Mouse (Mus musculus): Measurements from ENCODE around the gene Zfp819. TPM values are rescaled to one million over a fixed set of nuclear protein-coding genes. Genes with fewer than 3 reads are reported as not detected.

Zfp819 gene
- polyA plus RNA-seq (2015; fragmentation: Nextera tagmentation; extraction: Ambion mirVana): 0.29 and 0.32 TPM in 2 replicates

DNA sequence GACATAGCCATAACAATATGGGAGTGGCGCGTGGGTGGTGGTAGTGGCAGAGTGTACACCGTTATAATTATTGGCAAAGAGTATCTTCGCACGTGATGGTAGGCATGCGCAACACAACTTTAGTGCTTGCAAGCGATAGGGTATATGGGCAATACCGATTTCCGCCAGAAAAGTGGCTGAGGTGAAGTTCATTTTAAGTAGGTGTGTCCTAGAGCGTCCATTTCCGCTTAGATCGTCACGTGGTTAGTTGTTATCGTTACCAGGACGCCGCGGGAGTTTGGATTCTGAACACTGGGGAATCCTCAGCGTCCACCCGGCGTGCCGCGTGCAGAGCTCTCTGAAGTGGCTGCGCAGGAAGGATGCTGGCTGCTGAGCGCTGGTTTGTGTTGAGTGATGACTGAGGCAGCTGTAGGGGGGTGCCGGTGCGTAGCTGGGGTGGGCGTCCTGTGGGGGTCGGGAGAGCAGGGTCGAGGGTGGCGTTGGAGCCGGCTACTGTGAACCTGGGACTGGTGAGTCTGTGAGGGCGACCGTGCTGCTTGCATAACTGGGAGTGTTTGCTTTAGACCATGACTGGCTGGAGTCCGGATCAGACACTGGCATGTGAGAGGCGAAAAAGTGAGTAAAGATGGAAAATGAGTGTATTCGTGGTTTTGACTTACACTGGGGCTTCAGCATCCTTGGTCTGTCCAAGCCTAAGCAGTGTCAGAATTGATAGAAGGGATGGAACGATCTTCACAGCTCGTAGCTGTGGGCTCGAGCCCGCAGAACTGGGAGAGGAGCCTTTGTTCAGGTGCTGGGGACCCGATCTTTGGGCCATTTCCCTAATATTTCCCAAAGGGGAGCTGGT is at the start of gene Zfp819:
TSS of gene Zfp819 (plus strand) at position 274 of the 847 bp plus-strand sequence.
- peak within 1 kb of the TSS; percentile 63 for H3K4me2 ChIP-seq
- H3K4me1 ChIP-seq (replicated peaks): peaks cover 11% of the 10 kb centered on the region; the same call in 1 of the 2 replicates
- no peaks in the 10 kb centered on the region for H3K36me3 ChIP-seq
- H3K27me3 ChIP-seq: no peaks in the 10 kb centered on the region
- ATAC-seq (ENCODE audit: low read depth): peak; percentile 84
- peak within 1 kb of the TSS; percentile 35 for H3K4me3 ChIP-seq
- no peak within 1 kb of the TSS for H3K27ac ChIP-seq (replicated peaks)
- 18% methylated on average over 41 of the region's 41 CpGs for WGBS
- H3K9me3 ChIP-seq: no peaks in the 10 kb centered on the region
- peak within 1 kb of the TSS; percentile 58 for H3K9ac ChIP-seq

DNA sequence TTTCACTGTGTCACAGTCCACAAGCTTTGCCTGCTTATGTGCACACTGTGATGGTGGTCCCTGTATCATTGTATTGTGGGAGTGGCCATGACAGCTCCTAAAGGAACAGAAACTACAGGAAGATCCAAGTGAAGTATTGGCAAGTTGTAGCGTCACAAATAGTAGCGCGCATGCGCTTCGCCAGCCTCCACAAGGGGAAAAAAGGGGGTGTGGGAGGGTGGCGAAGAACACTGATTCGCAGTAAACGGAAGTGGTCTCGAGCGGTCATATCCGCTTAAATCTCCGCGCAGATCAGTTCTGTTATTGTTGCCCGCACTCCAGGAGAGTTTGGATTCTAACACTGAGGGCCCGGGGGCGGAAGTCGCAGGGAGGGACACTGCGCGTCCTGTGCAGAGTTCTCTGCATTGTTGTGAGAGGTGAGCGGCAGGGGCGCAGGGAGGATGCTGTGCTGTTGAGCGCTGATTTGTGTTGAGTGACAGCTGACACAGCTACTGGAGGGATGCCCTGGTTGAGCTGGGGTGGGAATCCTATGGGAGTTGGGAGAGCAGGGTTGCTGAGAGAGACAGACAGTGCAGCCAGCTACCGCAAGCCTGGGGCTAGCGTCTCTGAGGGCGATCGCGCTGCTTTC is 44.8 kb upstream of the Zfp819 start, which contains the start of gene Zfp658:
TSS of gene Zfp658 (plus strand) at position 251 of the 628 bp plus-strand sequence.
- Histone ChIP-seq H3K4me1 (replicated peaks) (peaks cover 22% of the 10 kb centered on the region), H3K4me2 (peak within 1 kb of the TSS; percentile 90), H3K36me3 (peaks cover 25% of the 10 kb centered on the region), H3K9ac (peak within 1 kb of the TSS; percentile 84), H3K4me3 (peak within 1 kb of the TSS; percentile 73), H3K27ac (replicated peaks) (peak within 1 kb of the TSS; percentile 86), H3K27me3 (no peaks in the 10 kb centered on the region), H3K9me3 (no peaks in the 10 kb centered on the region)
- ATAC-seq (ENCODE audit: low read depth): peak; percentile 93
- WGBS: under 1% methylated on average over 27 of the region's 27 CpGs

DNA sequence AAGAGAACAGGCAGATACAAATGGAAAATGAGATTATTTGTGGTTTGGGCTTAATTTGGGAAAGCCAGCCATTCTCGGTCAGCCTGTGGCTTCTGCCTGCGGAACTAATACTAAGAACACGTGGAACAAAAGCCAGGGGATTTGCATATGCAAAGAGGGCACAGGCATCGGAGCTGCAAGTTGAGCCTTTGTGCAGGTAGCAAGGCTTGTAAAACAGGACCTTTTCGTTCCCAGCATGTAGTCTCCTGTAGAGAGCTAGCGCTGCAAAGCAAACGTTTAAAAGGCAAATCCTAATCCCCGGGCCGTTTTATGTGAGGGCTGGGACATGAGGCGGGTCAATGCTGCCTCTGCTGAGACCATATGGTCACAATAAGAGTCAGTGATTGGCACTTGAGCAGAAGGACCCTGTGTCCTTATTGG is 44.3 kb upstream of the Zfp819 start:
- Histone ChIP-seq H3K4me2 (peak overlapping the region; percentile 90), H3K4me3 (peak overlapping the region; percentile 73), H3K4me1 (replicated peaks) (peaks cover 22% of the 10 kb centered on the region), H3K27me3 (no peaks in the 10 kb centered on the region), H3K9me3 (no peaks in the 10 kb centered on the region), H3K9ac (peak overlapping the region; percentile 84), H3K27ac (replicated peaks) (peak overlapping the region; percentile 86), H3K36me3 (peaks cover 30% of the 10 kb centered on the region)
- ATAC-seq (ENCODE audit: low read depth): peak; percentile 32
- under 1% methylated on average over 10 of the region's 10 CpGs for WGBS

DNA sequence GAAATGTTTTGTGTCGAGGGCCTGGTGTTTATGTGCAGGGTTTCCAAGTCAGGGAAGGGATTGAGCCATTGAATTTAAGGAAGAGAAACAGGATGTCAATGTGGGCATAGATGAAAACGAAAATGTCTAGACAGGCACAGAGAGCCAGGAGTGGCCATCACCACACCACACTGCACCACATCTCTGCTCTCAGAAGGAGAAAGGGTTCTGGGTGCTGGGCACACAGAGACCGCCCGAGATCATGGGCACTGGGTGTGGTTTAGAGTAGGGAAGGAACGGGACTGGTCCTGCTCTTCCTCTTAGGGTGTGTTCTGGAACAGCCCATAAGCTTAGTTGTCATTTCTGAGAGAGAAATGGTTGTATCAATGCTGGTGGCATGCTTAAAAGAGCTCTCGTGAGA is 43.7 kb upstream of the Zfp819 start:
- 65% methylated on average over 6 of the region's 6 CpGs for WGBS
- peak overlapping the region; percentile 84 for H3K9ac ChIP-seq
- H3K4me2 ChIP-seq: peak overlapping the region; percentile 90
- H3K4me3 ChIP-seq: peak overlapping the region; percentile 73
- no peaks in the 10 kb centered on the region for H3K9me3 ChIP-seq
- H3K36me3 ChIP-seq: peaks cover 36% of the 10 kb centered on the region
- H3K4me1 ChIP-seq (replicated peaks): peaks cover 22% of the 10 kb centered on the region
- no peak for ATAC-seq (ENCODE audit: low read depth)
- no peaks in the 10 kb centered on the region for H3K27me3 ChIP-seq
- H3K27ac ChIP-seq (replicated peaks): no peak overlapping the region

DNA sequence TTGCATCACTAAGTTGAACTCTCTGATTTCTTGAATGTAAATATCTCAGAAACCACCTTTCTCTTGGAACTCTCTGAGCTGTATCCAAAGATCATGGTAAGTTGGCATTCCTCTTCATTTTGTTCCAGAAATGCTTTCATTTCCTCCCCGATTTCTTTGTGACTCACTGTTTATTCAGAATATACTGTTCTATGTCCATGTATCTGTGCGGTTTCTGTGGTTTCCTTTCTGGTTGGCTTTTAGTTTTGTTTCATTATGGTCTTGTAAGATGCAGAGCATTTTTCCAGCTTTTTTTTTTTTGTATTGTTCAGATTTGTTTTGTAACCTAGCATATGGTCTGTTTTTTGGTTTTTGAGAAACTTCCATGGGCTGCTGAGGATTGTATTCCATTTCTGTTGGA is 35.8 kb upstream of the Zfp819 start:
- peaks cover 95% of the 10 kb centered on the region for H3K36me3 ChIP-seq
- no peak for ATAC-seq (ENCODE audit: low read depth)
- WGBS: 95% methylated on average over 2 of the region's 2 CpGs

DNA sequence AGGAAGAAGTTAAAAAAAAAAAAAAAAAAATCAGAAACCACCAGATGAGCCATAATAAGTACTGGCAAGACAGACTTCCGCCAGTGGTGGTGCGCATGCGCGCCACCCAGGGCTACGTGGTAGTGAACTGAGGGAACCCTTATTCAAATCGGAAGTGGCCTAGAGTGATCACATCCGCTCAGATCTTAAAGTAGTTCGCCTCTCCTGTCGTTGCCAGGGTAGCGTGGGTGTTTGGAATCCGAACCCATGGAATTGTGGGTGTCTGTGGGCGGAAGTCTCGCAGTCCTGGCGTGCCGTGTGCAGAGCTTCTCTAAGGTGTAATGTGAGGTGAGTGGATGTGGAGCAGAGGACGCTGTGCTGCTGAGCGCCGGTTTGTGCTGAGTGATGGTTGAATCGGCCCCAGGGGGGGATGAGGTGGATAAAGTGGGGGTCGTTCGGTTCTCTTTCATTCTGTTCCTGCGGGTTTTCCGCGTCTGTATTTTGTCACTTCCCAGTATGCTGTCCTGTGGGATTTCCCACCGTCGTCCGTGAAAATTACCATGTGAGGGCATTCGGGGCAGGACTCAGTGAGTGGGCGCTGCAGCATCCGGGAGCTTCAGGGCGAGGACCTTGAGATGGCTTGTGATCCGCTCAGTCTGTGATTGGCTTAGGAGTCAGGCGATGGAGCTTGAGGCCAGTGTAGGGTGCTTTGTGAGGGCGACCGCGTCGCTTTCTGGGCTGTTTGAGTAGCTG is 27.4 kb upstream of the Zfp819 start, which contains the start of gene Zfp719:
TSS of gene Zfp719 (plus strand) at position 171 of the 732 bp plus-strand sequence.
- H3K4me3 ChIP-seq: peak within 1 kb of the TSS; percentile 75
- peak; percentile 99 for ATAC-seq (ENCODE audit: low read depth)

More for the DNA sequence above, 35.8 kb upstream of the Zfp819 start:
- Histone ChIP-seq H3K27me3 (no peaks in the 10 kb centered on the region), H3K9ac (no peak overlapping the region), H3K4me2 (no peak overlapping the region), H3K9me3 (no peaks in the 10 kb centered on the region), H3K4me1 (replicated peaks) (no peaks in the 10 kb centered on the region), H3K27ac (replicated peaks) (no peak overlapping the region), H3K4me3 (no peak overlapping the region)

DNA sequence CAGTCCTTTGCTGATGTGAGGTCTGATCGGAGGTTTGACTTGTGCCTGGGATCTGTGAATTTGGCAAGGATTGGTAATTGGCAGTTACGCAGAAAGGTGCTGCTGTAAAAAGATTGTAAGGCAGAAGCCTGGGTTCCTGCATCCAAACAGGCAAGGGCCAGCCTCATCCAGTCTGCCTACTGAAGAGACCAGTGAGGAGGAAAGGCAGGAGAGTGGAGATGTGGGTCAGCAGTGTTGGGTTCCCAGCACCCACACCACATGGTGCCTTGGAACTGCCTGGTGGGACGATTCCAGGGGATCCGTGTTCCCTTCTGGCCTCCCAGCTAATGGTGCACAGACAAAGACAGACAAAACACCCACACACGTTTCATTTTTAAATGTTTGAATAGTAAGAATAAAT is 26.4 kb upstream of the Zfp819 start:
- Histone ChIP-seq H3K27me3 (no peaks in the 10 kb centered on the region), H3K36me3 (peaks cover 34% of the 10 kb centered on the region), H3K27ac (replicated peaks) (peak overlapping the region; percentile 94), H3K9me3 (no peaks in the 10 kb centered on the region), H3K4me3 (peak overlapping the region; percentile 75), H3K9ac (peak overlapping the region; percentile 91), H3K4me1 (replicated peaks) (peaks cover 27% of the 10 kb centered on the region), H3K4me2 (peak overlapping the region; percentile 84)
- WGBS: 72% methylated on average over 5 of the region's 5 CpGs
- no peak for ATAC-seq (ENCODE audit: low read depth)

More for the DNA sequence above, 27.4 kb upstream of the Zfp819 start, which contains the start of gene Zfp719:
- Histone ChIP-seq H3K4me1 (replicated peaks) (peaks cover 27% of the 10 kb centered on the region), H3K36me3 (peaks cover 34% of the 10 kb centered on the region), H3K9ac (peak within 1 kb of the TSS; percentile 91), H3K27ac (replicated peaks) (peak within 1 kb of the TSS; percentile 94), H3K27me3 (no peaks in the 10 kb centered on the region), H3K4me2 (peak within 1 kb of the TSS; percentile 84), H3K9me3 (no peaks in the 10 kb centered on the region)
- WGBS: under 1% methylated on average over 37 of the region's 37 CpGs

DNA sequence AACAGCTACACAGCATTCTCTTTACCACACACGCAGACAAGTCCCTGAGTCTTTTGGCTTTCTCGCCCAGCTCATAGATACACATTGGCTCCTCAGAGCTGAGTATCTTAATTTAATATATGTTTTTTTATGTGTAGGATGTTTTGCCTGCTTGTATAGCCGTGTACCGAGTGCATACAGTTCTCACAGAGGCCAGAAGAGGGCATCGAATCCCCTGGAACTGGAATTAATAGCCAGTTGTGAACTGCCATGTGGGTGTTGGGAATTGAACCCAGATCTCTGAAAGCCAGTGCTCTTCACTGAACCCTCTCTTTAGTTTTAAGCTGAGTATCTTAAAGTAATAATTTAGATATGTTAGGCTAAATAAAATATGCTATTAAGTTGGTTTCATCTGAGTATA is 22.2 kb upstream of the Zfp819 start:
- Histone ChIP-seq H3K4me3 (no peak overlapping the region), H3K9me3 (no peaks in the 10 kb centered on the region), H3K9ac (no peak overlapping the region), H3K27ac (replicated peaks) (no peak overlapping the region), H3K4me1 (replicated peaks) (peaks cover 27% of the 10 kb centered on the region), H3K27me3 (no peaks in the 10 kb centered on the region), H3K4me2 (no peak overlapping the region), H3K36me3 (peaks cover 62% of the 10 kb centered on the region)
- 90% methylated on average over 5 of the region's 5 CpGs for WGBS
- no peak for ATAC-seq (ENCODE audit: low read depth)

DNA sequence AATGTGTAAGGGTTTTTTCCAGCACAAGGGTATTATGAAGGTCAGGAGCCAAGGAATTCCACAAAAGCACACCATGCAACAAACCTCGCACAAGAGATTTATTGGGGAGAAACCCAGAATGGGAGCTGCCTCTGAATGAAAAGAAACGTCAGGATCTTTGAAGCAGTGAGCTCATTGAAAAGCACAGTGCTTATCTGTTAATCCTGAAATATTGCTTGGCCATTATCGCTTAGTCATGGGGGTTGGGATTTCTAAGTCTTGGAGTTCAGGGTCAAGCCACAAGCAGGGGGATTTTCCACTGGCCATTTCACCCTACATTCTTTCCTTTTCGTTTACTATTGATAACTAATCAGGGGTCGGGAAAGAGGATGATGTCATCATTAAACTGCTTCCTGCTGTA is 5.1 kb upstream of the Zfp819 start:
- no peak for ATAC-seq (ENCODE audit: low read depth)
- Histone ChIP-seq H3K9me3 (no peaks in the 10 kb centered on the region), H3K4me1 (replicated peaks) (0 out of 2 replicates have a peak, but pooled peaks cover 14% of the 10 kb centered on the region), H3K27ac (replicated peaks) (no peak overlapping the region), H3K4me3 (no peak overlapping the region), H3K4me2 (no peak overlapping the region), H3K36me3 (no peaks in the 10 kb centered on the region), H3K9ac (no peak overlapping the region), H3K27me3 (peaks cover 3% of the 10 kb centered on the region; the same call in 1 of the 2 replicates)
- 8% methylated on average over 5 of the region's 5 CpGs for WGBS

DNA sequence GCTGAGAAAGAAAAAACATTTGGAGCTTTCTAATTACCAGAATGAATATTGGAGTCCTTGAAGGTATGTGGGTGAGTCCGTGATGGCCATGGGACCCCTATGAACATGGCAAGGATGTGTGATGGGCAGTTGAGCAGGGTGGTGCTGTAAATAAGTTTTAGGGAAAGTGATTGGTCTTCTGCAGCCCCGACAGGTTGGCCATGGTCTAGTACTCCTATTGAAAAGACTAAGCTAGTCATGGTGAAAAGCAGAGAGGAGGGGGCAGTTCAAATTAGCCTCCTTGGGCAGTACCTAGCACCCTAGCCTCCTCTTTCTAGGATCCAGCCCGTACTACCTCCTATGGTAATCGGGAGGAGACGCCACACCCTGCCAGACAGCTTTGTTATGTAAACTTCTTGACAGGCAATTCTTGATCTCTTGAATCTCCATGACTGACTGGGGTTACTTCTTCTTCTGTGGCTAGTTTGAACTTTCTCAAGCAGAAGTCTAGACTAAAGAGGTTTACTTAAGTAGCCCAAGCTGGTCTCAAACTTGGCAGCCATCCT is 846 bp downstream of the Zfp819 start:
- H3K4me3 ChIP-seq: no peak overlapping the region
- 41% methylated on average over 5 of the region's 5 CpGs for WGBS
- H3K9me3 ChIP-seq: no peaks in the 10 kb centered on the region
- H3K4me2 ChIP-seq: peak overlapping the region; percentile 63
- no peaks in the 10 kb centered on the region for H3K27me3 ChIP-seq
- no peaks in the 10 kb centered on the region for H3K36me3 ChIP-seq
- ATAC-seq (ENCODE audit: low read depth): no peak
- no peak overlapping the region for H3K27ac ChIP-seq (replicated peaks)
- H3K4me1 ChIP-seq (replicated peaks): peaks cover 5% of the 10 kb centered on the region; the same call in 1 of the 2 replicates
- no peak overlapping the region for H3K9ac ChIP-seq

DNA sequence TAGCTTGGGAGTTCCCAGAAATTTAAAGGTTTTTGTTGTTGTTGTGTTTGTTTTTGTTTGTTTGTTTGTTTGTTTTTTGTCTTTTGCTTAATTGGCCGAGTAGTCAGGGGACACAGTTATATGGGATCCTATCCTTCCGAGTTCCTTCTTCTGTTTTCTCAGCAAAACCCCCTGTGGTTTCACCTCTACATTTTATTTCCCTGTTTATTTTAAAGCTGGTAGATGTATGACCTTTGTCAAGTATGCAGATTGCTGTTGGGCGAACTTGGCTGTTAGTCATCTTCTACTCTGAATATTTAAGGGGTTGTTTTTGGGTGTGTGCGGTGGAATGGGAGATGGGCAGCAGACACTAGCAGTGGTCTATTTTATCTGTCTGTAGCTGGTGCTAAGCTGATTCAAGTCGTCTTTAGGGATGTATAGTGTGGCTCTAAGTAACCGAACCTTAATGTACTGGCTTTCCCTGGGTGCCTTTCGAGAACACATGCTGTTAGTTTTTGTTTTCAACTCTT is 1.4 kb downstream of the Zfp819 start:
- Histone ChIP-seq H3K27ac (replicated peaks) (no peak overlapping the region), H3K4me2 (no peak overlapping the region), H3K36me3 (no peaks in the 10 kb centered on the region), H3K9me3 (no peaks in the 10 kb centered on the region), H3K27me3 (no peaks in the 10 kb centered on the region), H3K4me3 (no peak overlapping the region), H3K9ac (no peak overlapping the region), H3K4me1 (replicated peaks) (peaks cover 5% of the 10 kb centered on the region; the same call in 1 of the 2 replicates)
- ATAC-seq (ENCODE audit: low read depth): no peak
- 80% methylated on average over 7 of the region's 7 CpGs for WGBS
